Mouse (Mus musculus) retina, adult 2 months (tissue): ENCODE results near the gene Prm2.

Experiments
- DNase-seq: peaks from one replicate; pipeline ENCODE4 v3.0.0-alpha.2; 2012; ENCODE audit warnings: low read depth, low spot score

The Prm2 gene

GRCm38 (mm10) chr16:10796034-10796433 lies at the start of gene Prm2:
TSS of gene Prm2 (minus strand) at chr16:10796134.
- DNase-seq, result no peak

- DNase-seq, result no peak
These were observed 48.4 kb upstream of the Prm2 start for GRCm38 (mm10) chr16:10844319-10844670.

GRCm38 (mm10) chr16:10843486-10844318 lies 47.8 kb upstream of the Prm2 start:
- no peak for DNase-seq

GRCm38 (mm10) chr16:10842282-10842855 lies 46.4 kb upstream of the Prm2 start:
- DNase-seq, result no peak

GRCm38 (mm10) chr16:10840018-10840417 lies 44.1 kb upstream of the Prm2 start:
- DNase-seq, result no peak

- no peak for DNase-seq
These were observed 42.7 kb upstream of the Prm2 start for GRCm38 (mm10) chr16:10838487-10839245.

GRCm38 (mm10) chr16:10837903-10838302 lies 42.0 kb upstream of the Prm2 start:
- DNase-seq, result no peak

- DNase-seq, result no peak
These were observed 41.3 kb upstream of the Prm2 start for GRCm38 (mm10) chr16:10837250-10837649.

GRCm38 (mm10) chr16:10836388-10836787 lies 40.5 kb upstream of the Prm2 start:
- no peak for DNase-seq

- DNase-seq, result peak; percentile 44
These were observed 39.1 kb upstream of the Prm2 start, which contains the start of gene Rmi2 for GRCm38 (mm10) chr16:10834911-10835587. TSS of gene Rmi2 (plus strand) at chr16:10835059.

- DNase-seq, result no peak
These were observed 38.6 kb upstream of the Prm2 start for GRCm38 (mm10) chr16:10834542-10834910.

- no peak for DNase-seq
These were observed 32.5 kb upstream of the Prm2 start for GRCm38 (mm10) chr16:10828461-10828805.

- no peak for DNase-seq
These were observed 32.0 kb upstream of the Prm2 start for GRCm38 (mm10) chr16:10827766-10828460.

GRCm38 (mm10) chr16:10827269-10827668 lies 31.3 kb upstream of the Prm2 start:
- DNase-seq, result no peak

- no peak for DNase-seq
These were observed 29.9 kb upstream of the Prm2 start for GRCm38 (mm10) chr16:10825840-10826239.

GRCm38 (mm10) chr16:10824536-10824935 lies 28.6 kb upstream of the Prm2 start:
- no peak for DNase-seq

GRCm38 (mm10) chr16:10821387-10821786 lies 25.5 kb upstream of the Prm2 start:
- no peak for DNase-seq

GRCm38 (mm10) chr16:10819966-10820365 lies 24.0 kb upstream of the Prm2 start:
- DNase-seq, result no peak

GRCm38 (mm10) chr16:10818579-10819135 lies 22.7 kb upstream of the Prm2 start:
- DNase-seq, result no peak

- DNase-seq, result no peak
These were observed 18.9 kb upstream of the Prm2 start for GRCm38 (mm10) chr16:10814864-10815263.

GRCm38 (mm10) chr16:10813726-10814125 lies 17.8 kb upstream of the Prm2 start:
- DNase-seq, result no peak
